Mouse (Mus musculus): ENCODE measurements around the gene Cdh23.
A peak's percentile ranks its signal among the peaks of the same experiment; 100 is the strongest.

Gene Cdh23

DNA sequence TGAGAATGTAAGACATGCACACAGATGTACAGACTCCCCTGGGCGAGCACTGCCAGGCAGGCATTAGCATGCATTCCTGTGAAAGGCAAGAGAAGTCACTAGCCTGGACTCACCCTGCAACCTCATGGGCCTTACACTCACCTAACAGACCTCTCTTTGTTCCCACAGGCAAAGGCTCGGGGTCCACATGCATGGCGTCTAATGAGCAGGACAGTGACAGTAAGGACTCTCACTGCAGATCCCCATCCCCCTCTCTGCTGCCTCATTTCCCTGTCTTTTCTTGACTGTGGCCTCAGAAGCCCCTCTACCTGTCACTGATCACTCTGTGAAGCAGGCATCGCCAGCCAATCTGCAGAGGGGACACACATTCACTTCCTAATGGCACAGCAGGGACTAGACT, 337.5 kb downstream of the Cdh23 start:
- no peak for DNase-seq

DNA sequence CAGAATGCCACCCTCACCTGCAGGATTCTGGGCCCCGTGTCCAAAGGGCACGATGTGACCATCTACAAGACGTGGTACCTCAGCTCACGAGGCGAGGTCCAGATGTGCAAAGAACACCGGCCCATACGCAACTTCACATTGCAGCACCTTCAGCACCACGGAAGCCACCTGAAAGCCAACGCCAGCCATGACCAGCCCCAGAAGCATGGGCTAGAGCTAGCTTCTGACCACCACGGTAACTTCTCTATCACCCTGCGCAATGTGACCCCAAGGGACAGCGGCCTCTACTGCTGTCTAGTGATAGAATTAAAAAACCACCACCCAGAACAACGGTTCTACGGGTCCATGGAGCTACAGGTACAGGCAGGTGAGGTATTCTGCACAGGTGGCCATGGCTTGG, 338.4 kb downstream of the Cdh23 start:
- DNase-seq: no peak

DNA sequence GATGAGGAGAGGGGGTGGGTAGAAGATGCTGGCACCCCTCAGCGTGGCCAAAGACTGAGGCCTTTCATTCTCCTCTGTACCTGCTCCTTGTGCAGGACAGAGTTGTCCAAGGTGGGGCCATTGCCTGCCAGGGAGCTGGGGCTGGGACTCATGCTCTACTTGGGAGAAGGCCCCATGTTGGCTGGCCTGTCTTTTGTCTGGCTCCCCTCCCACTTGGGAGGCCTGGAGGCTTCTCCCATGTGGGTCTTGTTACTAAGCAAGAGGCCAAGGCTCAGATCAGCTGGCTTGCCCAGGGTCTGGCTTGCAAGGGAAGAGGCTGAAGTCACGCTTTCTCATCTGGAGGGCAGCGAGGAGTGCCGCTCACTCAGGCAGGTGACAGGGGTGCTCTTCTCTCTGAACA, 338.8 kb downstream of the Cdh23 start:
- DNase-seq: no peak

- no peak for DNase-seq
These were observed 341.2 kb downstream of the Cdh23 start for GRCm38 (mm10) chr10:60354881-60355677.

GRCm38 (mm10) chr10:60354003-60354325, 342.3 kb downstream of the Cdh23 start:
- no peak for DNase-seq

GRCm38 (mm10) chr10:60353241-60354002, 342.9 kb downstream of the Cdh23 start:
- DNase-seq: no peak

GRCm38 (mm10) chr10:60351761-60352455, 344.4 kb downstream of the Cdh23 start:
- DNase-seq: peak; percentile 31 to 50

GRCm38 (mm10) chr10:60351248-60351647, 345.0 kb downstream of the Cdh23 start:
- no peak for DNase-seq

- peak; percentile 83 for DNase-seq
These were observed 345.5 kb downstream of the Cdh23 start for GRCm38 (mm10) chr10:60350805-60351167.

DNA sequence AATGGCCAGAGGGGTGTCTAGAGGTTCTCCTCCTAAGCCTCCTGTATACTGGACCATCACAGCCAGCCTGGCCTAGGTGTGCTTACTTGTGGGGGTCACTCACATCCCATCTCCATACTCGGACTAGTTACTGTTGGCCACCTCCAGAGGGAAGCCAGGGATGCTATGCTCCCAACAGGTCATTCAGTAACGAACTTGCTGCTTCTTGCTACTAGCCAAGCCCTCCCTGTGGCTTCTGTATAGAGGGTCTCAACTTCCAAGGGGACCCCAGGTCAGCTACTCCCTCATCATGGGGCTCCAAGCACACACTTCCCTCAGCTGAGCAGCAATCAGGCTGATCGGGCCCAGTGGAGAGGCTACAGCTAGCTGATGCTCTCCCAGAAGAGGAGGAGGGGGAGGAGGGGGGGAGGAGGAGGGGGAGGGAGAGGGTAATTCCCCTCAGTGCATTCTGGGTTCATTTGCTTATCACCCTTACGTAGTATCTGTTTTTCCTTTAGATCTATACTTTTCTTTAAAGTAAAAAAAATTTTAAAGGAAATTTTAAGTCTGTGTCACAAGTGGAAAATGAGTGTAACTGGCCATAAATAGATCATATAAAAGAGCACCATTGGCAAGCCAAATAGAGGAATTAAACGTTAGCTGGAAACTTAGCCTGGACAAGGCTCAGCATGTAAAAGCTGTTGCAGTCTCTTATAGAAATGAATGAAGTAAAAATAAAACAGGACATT, 346.0 kb downstream of the Cdh23 start:
- DNase-seq: no peak

DNA sequence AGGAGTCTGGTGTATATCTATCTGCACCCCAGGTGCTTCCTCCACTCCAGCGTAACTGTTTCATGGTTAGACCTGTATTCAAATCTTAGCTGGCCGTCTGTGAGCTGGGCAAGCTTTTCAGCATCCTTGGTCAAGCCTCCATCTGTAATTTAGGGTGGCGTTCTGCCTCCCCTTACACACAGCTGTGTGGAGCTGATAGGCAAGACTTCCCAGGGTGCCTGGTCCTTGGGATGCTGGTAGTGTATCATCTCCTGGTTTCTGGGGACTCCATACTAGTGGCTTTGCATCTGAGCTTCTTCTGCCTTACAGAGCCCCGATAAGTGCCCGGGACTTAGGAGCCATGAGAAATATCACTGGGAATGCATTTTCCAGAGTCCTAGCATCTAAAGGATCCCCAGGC, 346.6 kb downstream of the Cdh23 start:
- no peak for DNase-seq

GRCm38 (mm10) chr10:60349056-60349455, 347.2 kb downstream of the Cdh23 start:
- DNase-seq: no peak

DNA sequence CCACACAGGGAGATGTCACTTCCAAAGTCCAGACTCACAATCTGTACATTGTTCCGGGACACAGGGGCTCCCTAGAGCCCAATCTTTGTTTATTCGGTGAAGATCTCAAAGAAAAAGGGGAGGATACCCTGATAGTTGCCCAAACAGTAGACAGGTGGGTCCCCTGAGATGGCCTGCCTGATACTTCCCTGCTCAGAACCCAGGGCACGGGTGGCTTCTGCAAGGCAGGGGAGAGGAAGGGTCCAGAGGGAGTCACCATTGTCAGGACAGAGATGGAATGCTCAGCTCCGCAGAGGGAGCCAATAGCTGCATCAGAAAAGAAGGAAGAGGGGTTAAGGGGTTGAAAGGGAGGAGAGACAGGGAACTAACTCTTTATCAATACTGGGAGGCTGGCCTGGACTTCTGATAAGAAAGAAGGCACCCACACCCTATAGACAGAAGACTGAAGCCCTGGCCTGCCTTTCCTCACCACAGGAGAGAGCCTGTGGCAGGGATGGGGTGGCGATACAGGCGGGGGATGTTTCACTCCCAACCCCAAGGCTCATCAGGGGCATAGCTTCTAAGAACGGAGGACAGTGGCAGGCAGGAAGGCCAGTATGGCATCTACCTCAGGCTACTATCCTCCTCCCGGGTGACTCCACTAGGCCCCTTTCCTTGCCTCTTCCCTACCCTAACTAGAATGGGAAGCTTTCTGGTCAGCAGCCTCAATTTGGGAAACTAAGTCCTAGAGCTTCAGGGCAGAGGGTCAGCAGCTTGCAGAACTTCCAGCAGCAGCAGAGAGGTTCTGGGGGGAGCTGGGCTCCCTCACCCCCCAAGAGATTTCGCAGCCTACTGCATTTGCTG, 348.3 kb downstream of the Cdh23 start:
- DNase-seq: no peak

DNA sequence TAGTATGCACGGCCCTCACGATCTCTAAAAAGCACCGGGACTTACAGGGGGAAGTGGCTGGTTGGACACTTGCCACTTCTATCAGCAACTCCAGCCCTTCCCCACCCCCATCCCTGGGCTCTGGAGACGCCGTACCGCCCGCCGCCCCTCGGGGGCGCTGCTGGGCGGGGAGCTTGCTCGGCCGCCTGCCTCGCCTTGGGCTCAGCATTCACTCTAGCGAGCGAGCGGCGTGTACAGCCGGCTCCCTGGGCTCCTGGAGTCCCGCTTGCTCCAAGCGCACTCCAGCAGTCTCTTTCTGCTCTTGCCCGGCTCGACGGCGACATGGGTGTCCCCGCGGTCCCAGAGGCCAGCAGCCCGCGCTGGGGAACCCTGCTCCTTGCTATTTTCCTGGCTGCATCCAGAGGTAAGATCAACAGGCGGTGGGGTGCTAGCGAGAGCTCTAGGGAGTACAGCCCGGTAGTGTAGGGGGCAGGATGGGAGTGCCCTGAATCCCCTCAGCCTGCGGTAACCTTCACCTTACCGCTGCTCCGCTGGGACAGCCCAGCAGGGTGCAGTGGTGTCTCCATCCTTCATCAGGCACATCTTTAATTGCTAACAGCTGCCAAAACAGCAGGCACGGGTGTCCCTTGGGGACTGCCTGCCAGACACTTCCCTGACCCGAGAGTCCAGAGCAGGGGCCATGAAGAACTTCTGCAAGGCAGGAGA, 349.4 kb downstream of the Cdh23 start, which contains the start of gene Vsir:
TSS of gene Vsir (plus strand) at position 151 of the 705 bp plus-strand sequence.
- peak; percentile 88 to 90 for DNase-seq

- peak in 1 of 2 experiments; percentile 33 for DNase-seq
These were observed 350.2 kb downstream of the Cdh23 start for GRCm38 (mm10) chr10:60346056-60346455.

GRCm38 (mm10) chr10:60344111-60344510, 352.2 kb downstream of the Cdh23 start:
- no peak for DNase-seq

- DNase-seq: no peak
These were observed 354.8 kb downstream of the Cdh23 start for GRCm38 (mm10) chr10:60341528-60341927.

GRCm38 (mm10) chr10:60335021-60335420, 361.3 kb downstream of the Cdh23 start:
- DNase-seq: no peak

GRCm38 (mm10) chr10:60334583-60334982, 361.7 kb downstream of the Cdh23 start:
- DNase-seq: no peak

DNA sequence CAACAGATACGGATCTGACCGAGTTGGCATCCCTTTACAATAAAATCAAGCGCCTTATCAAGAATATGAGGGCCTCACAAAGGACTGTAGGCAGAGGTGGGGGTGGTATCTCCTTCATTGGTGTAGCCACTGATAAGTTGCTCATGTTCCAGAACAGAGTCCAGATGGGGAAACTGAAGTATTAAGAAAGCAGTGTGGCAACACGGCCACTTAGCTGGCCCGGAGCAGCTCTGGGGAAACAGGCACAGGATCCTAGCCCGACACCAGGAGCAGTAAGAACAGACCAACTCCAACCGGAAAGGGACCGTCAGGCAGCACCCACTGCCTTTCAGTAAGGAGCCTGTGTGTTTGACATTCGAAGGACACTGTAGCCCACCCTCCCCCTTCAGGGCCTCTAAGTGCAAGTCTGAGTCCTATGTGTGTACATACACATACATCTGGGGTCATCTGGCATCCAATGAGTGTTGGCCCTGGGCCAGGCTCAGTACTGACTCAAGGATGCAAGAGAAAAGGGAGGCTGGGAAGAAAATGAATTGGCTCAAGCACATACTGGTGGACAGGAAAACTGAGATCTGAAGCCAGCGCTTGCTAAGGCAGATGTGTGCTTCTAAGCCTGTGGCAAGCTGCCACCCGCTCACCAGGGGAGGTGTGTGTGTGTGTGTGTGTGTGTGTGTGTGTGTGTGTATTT, 367.2 kb downstream of the Cdh23 start:
- no peak for DNase-seq

- DNase-seq: no peak
These were observed 380.1 kb downstream of the Cdh23 start for GRCm38 (mm10) chr10:60316166-60316565.
